Mouse (Mus musculus) MEL (cell line): ENCODE results near the gene Med24.
"Not testable (repeated sequence)": the region's sequence is repeated elsewhere in the genome, so short reads cannot be mapped to it uniquely, and the experiment has no call there.

Source experiments
- BHLHE40 ChIP-seq: IDR thresholded peaks from 2 replicates; pipeline ENCODE4 v1.6.1; 2012; ENCODE audit warnings: low read depth, mild to moderate bottlenecking, inconsistent platforms, low read length, improper control_type of control experiment, borderline replicate concordance
- CTCF ChIP-seq, 3 experiments: IDR thresholded peaks in 2 of 3; conservative IDR thresholded peaks in 1 of 3; 2 replicates each; pipeline ENCODE4 v1.5.1; 2011 to 2012; ENCODE audit warnings: low read length in 3 of 3, low read depth in 2 of 3, mild to moderate bottlenecking in 2 of 3, improper control_type of control experiment in 1 of 3, inconsistent platforms in 1 of 3, mixed read lengths in 1 of 3, moderate library complexity in 1 of 3; ENCODE audit not compliant: control insufficient read depth in 1 of 3, insufficient read depth in 1 of 3, poor library complexity in 1 of 3, severe bottlenecking in 1 of 3
- E2F4 ChIP-seq: IDR thresholded peaks from 2 replicates; pipeline ENCODE4 v1.6.1; 2011; ENCODE audit warnings: low read depth, low read length, improper control_type of control experiment, borderline replicate concordance
- EP300 ChIP-seq, 2 experiments: IDR thresholded peaks; 2 replicates each; pipeline ENCODE4 v1.6.1; 2011; ENCODE audit warnings: improper control_type of control experiment in 2 of 2, low read length in 2 of 2, low read depth in 1 of 2, mild to moderate bottlenecking in 1 of 2
- GABPA ChIP-seq: IDR thresholded peaks from 2 replicates; pipeline ENCODE4 v1.6.1; 2012; ENCODE audit warnings: low read depth, mild to moderate bottlenecking, inconsistent platforms, low read length, improper control_type of control experiment, moderate library complexity
- GATA1 ChIP-seq: IDR thresholded peaks from 2 replicates; pipeline ENCODE4 v1.6.1; 2011; ENCODE audit warnings: low read depth, low read length, improper control_type of control experiment
- KAT2A ChIP-seq: conservative IDR thresholded peaks from 2 replicates; pipeline ENCODE4 v1.6.1; 2012; ENCODE audit warnings: low read depth, low read length, improper control_type of control experiment, inconsistent platforms
- MAZ ChIP-seq: IDR thresholded peaks from 2 replicates; pipeline ENCODE4 v1.6.1; 2012; ENCODE audit warnings: low read depth, mild to moderate bottlenecking, inconsistent platforms, low read length, improper control_type of control experiment
- MEF2A ChIP-seq: IDR thresholded peaks from 2 replicates; pipeline ENCODE4 v1.6.1; 2014; ENCODE audit warnings: low read depth, mild to moderate bottlenecking, inconsistent platforms, low read length, improper control_type of control experiment; ENCODE audit not compliant: poor library complexity, insufficient replicate concordance, severe bottlenecking; ENCODE audit errors: extremely low read depth
- POLR2A ChIP-seq, 2 experiments: IDR thresholded peaks; 2 replicates each; pipeline ENCODE4 v1.6.1; 2011 to 2012; ENCODE audit warnings: low read length in 2 of 2, mild to moderate bottlenecking in 2 of 2, control low read depth in 1 of 2, improper control_type of control experiment in 1 of 2, low read depth in 1 of 2, moderate library complexity in 1 of 2; ENCODE audit not compliant: control insufficient read depth in 1 of 2, insufficient read depth in 1 of 2, poor library complexity in 1 of 2
- RCOR1 ChIP-seq: IDR thresholded peaks from 2 replicates; pipeline ENCODE4 v1.6.1; 2012; ENCODE audit warnings: low read depth, mild to moderate bottlenecking, inconsistent platforms, low read length, improper control_type of control experiment
- ZC3H11A ChIP-seq: IDR thresholded peaks from 2 replicates; pipeline ENCODE4 v1.6.1; 2012; ENCODE audit warnings: low read depth, mild to moderate bottlenecking, inconsistent platforms, low read length, improper control_type of control experiment
- ZNF384 ChIP-seq: IDR thresholded peaks from 2 replicates; pipeline ENCODE4 v1.6.1; 2012; ENCODE audit warnings: low read depth, mild to moderate bottlenecking, inconsistent platforms, low read length, improper control_type of control experiment

GRCm38 (mm10) chr11:98737220-98737619, 8.0 kb upstream of the Med24 start:
- not testable (repeated sequence) for TF ChIP-seq EP300 (IDR thresholded peaks at IDR 0.05; ENCODE audit: low read depth in 1 of 2, low read length in 2 of 2); E2F4; KAT2A; ZC3H11A; RCOR1; CTCF (IDR thresholded peaks at IDR 0.05 in 2 of 3, conservative IDR thresholded peaks at IDR 0.05 in 1 of 3; ENCODE audit: control insufficient read depth in 1 of 3, insufficient read depth in 1 of 3, low read depth in 2 of 3, low read length in 3 of 3, poor library complexity in 1 of 3, severe bottlenecking in 1 of 3); POLR2A (IDR thresholded peaks at IDR 0.05; ENCODE audit: control insufficient read depth in 1 of 2, insufficient read depth in 1 of 2, low read depth in 1 of 2, low read length in 2 of 2, poor library complexity in 1 of 2); GABPA; BHLHE40; MEF2A; MAZ
- TF ChIP-seq GATA1 (peak; percentile 67), ZNF384 (peak; percentile 90)
